Mouse (Mus musculus): Measurements from ENCODE around the gene Lfng. TPM values are rescaled to one million over a fixed set of nuclear protein-coding genes. Genes with fewer than 3 reads are reported as not detected.

Gene Lfng
- total RNA-seq, 2 experiments from 2014 or later = 23.5 to 24.4 TPM

DNA sequence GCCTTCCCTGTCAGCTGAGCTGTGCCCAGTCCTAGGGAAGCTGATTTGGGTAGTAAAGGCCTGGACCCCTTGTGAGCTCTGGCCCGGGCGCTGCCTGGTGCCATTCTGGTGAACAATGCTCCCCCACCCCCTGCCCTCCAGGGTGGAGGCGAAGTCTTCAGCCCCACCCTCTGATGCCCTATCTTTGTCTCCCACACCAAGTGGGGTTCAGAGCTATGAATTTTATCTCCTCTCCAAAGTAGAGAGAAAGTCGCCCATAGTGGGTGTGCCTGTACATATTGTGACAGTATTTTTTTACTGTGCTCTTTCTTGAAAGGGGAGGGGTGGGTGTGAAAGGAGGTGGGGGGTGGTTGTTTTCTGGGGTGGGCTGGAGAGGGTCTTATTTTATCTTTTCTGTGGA, 7.7 kb downstream of the Lfng start:
- no peak for DNase-seq (ENCODE audit: low spot score in 2 of 2)

DNA sequence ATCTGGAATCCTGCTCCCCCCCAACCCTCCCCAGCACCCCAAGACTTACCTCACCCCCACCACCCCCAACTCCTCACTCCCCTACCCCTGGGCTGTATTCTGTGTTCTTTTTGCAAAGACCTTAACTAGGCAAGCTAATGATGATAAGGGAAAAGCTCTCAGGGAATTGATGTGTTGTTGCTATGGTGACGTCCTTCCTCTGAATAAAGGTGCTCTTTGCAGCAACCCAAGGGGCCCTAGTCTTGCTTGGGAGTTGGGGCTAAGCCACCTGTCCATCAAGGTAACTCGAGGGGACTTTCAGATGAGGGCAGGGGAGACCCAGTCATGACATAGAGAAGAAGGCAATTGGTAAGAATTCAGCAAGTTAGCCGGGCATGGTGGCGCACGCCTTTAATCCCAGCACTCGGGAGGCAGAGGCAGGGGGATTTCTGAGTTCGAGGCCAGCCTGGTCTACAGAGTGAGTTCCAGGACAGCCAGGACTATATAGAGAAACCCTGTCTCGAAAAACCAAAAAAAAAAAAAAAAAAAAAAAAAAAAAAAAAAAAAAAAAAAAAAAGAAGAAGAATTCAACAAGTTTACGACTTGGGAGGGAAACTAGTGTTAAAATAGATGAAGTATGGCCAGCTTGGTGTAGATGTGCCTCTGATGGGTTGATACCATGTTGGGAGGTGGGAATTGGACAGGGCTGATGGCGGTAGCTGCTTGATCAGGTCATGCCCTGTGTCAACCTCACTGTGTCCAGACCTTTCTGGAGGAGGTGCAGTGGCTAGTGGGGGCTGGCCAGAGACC, 8.4 kb downstream of the Lfng start:
- no peak for DNase-seq (ENCODE audit: low spot score in 2 of 2)

DNA sequence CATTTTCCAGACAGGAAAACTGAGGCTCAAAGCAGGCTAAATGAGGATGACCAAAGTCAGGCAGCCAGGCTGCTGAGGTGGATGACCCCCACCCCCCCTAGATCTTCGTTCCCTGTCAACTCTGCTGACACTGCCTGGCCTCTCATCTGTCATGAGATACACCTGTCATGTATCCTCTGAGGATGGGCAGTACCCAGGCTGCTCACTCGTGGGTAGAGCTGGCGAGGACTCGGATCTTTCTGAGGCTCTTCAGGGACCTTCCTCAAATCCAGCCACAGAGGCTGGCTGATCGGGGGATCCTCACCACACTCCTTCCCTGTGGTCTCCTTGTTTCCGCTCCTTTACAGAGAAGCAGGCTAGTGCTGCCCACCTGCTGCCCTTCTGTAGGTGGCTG, 9.0 kb downstream of the Lfng start:
- DNase-seq (ENCODE audit: low spot score in 2 of 2) = no peak

- no peak for DNase-seq (ENCODE audit: low spot score in 2 of 2)
Measured at GRCm38 (mm10) chr5:140616691-140617090, 9.6 kb downstream of the Lfng start.

- no peak for DNase-seq (ENCODE audit: low spot score in 2 of 2)
Measured at GRCm38 (mm10) chr5:140617714-140618113, 10.6 kb downstream of the Lfng start.

GRCm38 (mm10) chr5:140619151-140619771, 12.1 kb downstream of the Lfng start:
- peak in 1 of 2 experiments; percentile 61 for DNase-seq (ENCODE audit: low spot score in 2 of 2)

GRCm38 (mm10) chr5:140619895-140620736, 13.0 kb downstream of the Lfng start:
- DNase-seq (ENCODE audit: low spot score in 2 of 2) = no peak

GRCm38 (mm10) chr5:140621092-140621491, 14.0 kb downstream of the Lfng start:
- DNase-seq (ENCODE audit: low spot score in 2 of 2) = no peak

GRCm38 (mm10) chr5:140621517-140621916, 14.4 kb downstream of the Lfng start:
- no peak for DNase-seq (ENCODE audit: low spot score in 2 of 2)

DNA sequence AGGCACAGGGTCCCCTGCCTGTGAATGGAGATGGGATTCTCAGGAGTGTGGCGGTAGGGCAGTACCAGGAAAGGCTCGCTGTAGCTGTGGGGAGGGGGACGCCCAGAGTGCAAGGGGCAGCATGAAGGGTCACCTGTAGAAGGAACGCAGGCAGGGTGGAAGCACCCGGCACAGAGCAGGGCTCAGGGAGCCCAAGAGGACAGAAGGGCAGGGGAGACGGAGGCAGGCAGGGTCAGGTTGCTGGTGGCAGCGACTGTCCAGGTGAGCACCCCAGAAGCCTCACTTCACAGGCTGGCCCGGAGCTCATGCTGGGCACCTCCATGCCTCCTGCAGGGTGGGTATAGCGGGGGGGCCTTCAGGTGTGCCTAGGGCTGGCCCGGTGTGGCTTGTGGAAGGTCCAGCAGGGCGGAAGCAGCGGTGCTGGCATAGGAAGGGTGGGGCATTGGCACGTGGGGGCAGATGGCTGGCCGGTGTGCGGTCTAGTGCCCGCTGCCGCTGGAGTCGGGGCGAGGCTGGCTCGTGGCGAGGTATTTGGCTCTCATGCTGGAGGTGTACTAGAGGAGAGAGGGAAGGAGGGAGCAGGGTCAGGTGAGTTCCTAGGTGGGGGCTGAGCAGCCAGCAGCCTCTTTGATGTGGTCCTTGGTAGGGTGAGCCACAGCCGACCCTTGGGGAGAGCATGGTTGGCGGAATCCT, 16.0 kb downstream of the Lfng start:
- no peak for DNase-seq (ENCODE audit: low spot score in 2 of 2)

GRCm38 (mm10) chr5:140623791-140624190, 16.7 kb downstream of the Lfng start:
- no peak for DNase-seq (ENCODE audit: low spot score in 2 of 2)

- no peak for DNase-seq (ENCODE audit: low spot score in 2 of 2)
Measured at GRCm38 (mm10) chr5:140624238-140624637, 17.1 kb downstream of the Lfng start.

DNA sequence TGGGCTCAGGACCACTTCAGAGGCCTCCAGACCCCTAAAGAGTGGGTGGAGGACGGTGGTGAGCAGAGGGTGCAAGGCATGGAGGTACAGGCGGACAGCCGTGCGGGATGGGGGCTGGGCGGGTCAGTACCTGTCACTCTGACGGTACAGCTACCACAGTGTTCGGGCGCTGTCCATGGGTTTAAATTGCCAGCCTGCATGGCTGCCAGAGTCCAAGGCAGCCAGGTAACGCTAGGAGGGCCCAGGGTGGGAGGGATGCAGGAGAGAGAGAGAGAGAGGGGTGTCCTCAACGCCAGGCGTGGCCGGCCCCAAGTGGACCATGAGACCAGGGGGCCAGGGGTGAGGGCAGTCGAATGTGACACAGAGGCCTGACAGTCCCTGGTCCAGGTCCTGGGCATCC, 17.8 kb downstream of the Lfng start:
- no peak for DNase-seq (ENCODE audit: low spot score in 2 of 2)

DNA sequence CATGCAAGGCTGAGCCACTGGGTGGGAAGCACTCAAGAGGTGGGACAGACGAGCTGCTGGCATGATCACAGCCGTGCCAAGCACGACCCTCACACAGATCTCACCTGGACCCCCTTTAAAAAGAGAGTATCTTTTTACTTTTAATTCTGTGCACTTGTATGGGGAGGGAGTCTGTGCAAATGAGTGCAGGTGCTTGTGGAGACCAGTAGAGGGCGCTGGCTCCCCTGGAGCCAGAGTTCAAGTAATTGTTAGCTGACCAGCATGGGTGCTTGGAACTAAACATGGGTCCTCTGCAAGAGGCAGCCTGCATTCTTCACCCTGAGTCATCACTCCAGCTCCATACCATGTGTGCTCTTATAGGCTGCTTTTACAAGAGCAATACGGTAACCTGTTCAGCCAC, 20.5 kb downstream of the Lfng start:
- no peak for DNase-seq (ENCODE audit: low spot score in 2 of 2)

DNA sequence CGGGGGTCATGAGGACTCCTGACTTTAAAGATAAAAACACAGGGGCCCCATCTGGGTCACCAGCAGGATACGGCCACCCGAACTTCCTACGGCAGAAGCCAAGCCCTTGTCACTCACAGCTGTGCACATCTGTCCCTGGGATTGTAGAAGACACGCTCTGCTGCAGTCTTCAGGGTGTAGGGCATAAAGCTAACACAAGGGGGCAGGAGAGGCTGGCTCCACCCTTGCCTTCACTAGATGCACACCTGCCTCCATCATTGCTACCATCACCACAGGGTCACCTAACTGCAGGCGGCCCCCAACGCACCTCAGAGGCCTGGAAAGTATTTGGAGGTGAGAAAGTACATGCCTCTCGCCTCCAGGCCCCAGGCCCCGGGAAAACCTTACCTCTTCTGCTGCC, 21.9 kb downstream of the Lfng start:
- no peak for DNase-seq (ENCODE audit: low spot score in 2 of 2)

DNA sequence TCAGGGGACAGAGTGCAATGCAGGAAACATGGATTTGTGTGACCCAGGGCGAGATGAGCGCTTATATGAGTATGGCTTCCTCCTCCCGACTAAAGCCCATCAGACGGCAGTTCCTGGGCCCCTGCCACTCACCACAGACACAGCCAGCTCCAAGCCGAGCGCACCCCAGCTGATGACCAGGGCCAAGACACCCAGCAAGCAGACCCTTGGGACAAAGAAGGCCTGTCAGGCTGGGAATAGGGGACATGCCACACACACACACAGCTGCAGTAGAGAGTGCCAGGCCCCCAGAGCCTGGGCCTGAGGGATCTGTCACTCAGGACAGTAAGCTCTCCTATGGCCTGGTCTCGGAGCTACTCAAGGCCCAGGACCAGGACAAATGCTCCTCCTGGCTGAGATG, 26.3 kb downstream of the Lfng start:
- no peak for DNase-seq (ENCODE audit: low spot score in 2 of 2)

DNA sequence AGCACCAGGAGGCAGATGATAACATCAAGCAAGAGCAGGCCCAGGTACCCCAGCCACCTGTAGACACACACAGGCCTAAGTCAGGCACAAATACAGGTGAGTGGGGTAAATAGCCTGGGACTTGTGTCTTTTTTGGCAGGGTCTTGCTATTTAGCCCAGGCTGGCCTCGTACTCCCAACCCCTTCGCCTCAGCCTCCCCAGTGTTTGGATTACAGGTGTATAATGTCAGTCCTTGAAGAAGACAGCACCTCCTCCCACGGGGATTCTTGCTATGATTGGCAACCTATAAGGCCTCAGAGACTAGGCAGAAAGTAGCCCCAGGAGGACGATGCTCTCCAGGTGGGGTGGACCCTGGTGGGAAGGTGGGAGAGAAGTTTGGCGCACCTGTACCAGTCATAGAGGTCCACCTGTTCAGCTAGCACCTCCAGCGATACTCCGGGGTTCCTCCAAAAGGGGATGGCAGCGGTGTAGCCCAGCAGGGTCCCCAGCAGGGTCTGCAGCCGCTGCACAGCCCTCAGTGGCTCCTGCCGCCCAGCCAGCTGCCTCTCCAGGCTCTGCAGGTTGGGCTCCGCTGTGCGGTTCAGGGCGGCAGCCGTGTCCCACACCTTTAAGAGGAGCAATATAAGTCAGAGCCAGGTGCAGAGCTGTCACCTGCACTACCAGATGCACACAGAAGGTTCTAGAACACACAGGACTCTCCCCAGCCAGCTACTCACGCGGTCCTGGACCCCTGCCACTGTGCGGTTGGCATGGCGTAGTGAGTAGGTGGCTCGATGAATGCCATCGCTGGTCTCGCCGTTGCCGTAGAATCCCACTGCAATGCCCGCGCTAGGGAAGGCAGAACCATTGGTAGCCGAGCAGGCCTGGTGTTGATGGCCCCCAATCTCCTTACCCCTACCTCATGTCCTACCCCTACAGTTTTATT, 27.9 kb downstream of the Lfng start:
- no peak for DNase-seq (ENCODE audit: low spot score in 2 of 2)

DNA sequence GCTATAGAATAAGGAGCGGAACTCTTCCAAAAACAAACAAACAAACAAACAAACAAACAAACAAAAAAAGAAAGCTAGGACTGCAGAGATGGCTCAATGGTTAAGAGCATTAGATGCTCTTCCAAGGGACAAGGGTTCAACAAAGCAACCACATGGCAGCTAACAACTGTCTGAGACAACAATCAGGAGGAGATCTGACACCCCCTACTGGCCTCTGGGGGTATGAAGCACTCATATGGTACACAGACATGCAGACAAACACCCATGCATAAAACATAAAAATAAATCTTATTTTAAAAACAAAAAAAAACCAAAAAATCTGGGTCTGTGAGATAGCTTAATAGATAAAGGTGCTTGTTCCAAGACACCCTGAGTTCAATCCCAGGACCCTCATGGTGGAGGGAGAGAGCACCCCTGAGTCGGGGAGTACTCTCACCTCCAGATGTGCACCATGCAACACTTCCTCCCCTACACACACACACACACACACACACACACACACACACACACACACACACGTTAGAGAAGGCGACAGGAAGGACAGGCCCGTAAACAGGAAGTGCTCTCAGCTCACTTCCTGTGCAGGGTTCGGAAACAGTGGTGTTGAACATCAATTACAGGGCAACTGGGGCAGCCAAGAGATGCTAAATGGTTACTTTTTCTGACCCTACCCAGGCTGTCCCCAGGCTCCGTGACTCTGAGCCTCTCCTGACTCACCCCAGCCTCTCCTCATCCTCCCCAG, 29.4 kb downstream of the Lfng start:
- DNase-seq (ENCODE audit: low spot score in 2 of 2) = no peak

- no peak for DNase-seq (ENCODE audit: low spot score in 2 of 2)
Measured at GRCm38 (mm10) chr5:140637058-140637410, 29.9 kb downstream of the Lfng start.

GRCm38 (mm10) chr5:140637989-140638388, 30.9 kb downstream of the Lfng start:
- no peak for DNase-seq (ENCODE audit: low spot score in 2 of 2)
